Mouse (Mus musculus) heart, postnatal 0 days (tissue): Measurements from ENCODE around the gene Xpnpep3.

ENCODE experiments used
- CTCF ChIP-seq: IDR thresholded peaks from 2 replicates; pipeline ENCODE4 v1.5.1; 2016; ENCODE audit warnings: antibody characterized with exemption, control low read depth, low read depth
- EP300 ChIP-seq: IDR thresholded peaks from 2 replicates; pipeline ENCODE4 v1.6.1; 2016; ENCODE audit warnings: antibody characterized with exemption, low read depth

- TF ChIP-seq CTCF (no peak), EP300 (no peak)
These were observed 35.7 kb upstream of the Xpnpep3 start for GRCm38 (mm10) chr15:81364271-81364670.
